Mouse (Mus musculus): ENCODE results near the gene Stard9.
"Not testable (repeated sequence)": the region's sequence is repeated elsewhere in the genome, so short reads cannot be mapped to it uniquely, and the experiment has no call there.

Gene Stard9

GRCm38 (mm10) chr2:120667446-120667845 lies 38.5 kb downstream of the Stard9 start:
- no peak for DNase-seq (ENCODE audit: low read depth, low spot score)
- H3K36me3 ChIP-seq (ENCODE audit: control insufficient read depth, insufficient read depth, low read length, poor library complexity, severe bottlenecking): no peaks in the 10 kb centered on the region
- no peaks in the 10 kb centered on the region for H3K27me3 ChIP-seq (ENCODE audit: control insufficient read depth, insufficient read depth, low read length, poor library complexity, severe bottlenecking)

- peak; percentile 31 for DNase-seq (ENCODE audit: low read depth, low spot score)
- Histone ChIP-seq H3K36me3 (ENCODE audit: control insufficient read depth, insufficient read depth, low read length, poor library complexity, severe bottlenecking) (no peaks in the 10 kb centered on the region), H3K27me3 (ENCODE audit: control insufficient read depth, insufficient read depth, low read length, poor library complexity, severe bottlenecking) (no peaks in the 10 kb centered on the region)
These were observed 41.3 kb downstream of the Stard9 start for GRCm38 (mm10) chr2:120670253-120670652.

GRCm38 (mm10) chr2:120681151-120681550 lies 52.2 kb downstream of the Stard9 start:
- not testable (repeated sequence) for H3K36me3 ChIP-seq (ENCODE audit: control insufficient read depth, insufficient read depth, low read length, poor library complexity, severe bottlenecking); H3K27me3 ChIP-seq (ENCODE audit: control insufficient read depth, insufficient read depth, low read length, poor library complexity, severe bottlenecking); DNase-seq (ENCODE audit: low read depth, low spot score)

- DNase-seq (ENCODE audit: low read depth, low spot score): no peak
- Histone ChIP-seq H3K27me3 (ENCODE audit: control insufficient read depth, insufficient read depth, low read length, poor library complexity, severe bottlenecking) (no peaks in the 10 kb centered on the region), H3K36me3 (ENCODE audit: control insufficient read depth, insufficient read depth, low read length, poor library complexity, severe bottlenecking) (no peaks in the 10 kb centered on the region)
These were observed 68.8 kb downstream of the Stard9 start for GRCm38 (mm10) chr2:120697767-120698166.

GRCm38 (mm10) chr2:120700379-120700885 lies 71.5 kb downstream of the Stard9 start:
- no peaks in the 10 kb centered on the region for H3K36me3 ChIP-seq (ENCODE audit: control insufficient read depth, insufficient read depth, low read length, poor library complexity, severe bottlenecking)
- DNase-seq (ENCODE audit: low read depth, low spot score): no peak

GRCm38 (mm10) chr2:120702675-120703074 lies 73.8 kb downstream of the Stard9 start:
- DNase-seq (ENCODE audit: low read depth, low spot score): no peak
- H3K27me3 ChIP-seq (ENCODE audit: control insufficient read depth, insufficient read depth, low read length, poor library complexity, severe bottlenecking): no peaks in the 10 kb centered on the region
- H3K36me3 ChIP-seq (ENCODE audit: control insufficient read depth, insufficient read depth, low read length, poor library complexity, severe bottlenecking): no peaks in the 10 kb centered on the region

More at GRCm38 (mm10) chr2:120700379-120700885, 71.5 kb downstream of the Stard9 start:
- H3K27me3 ChIP-seq (ENCODE audit: control insufficient read depth, insufficient read depth, low read length, poor library complexity, severe bottlenecking): no peaks in the 10 kb centered on the region

GRCm38 (mm10) chr2:120707041-120707440 lies 78.1 kb downstream of the Stard9 start:
- Histone ChIP-seq H3K36me3 (ENCODE audit: control insufficient read depth, insufficient read depth, low read length, poor library complexity, severe bottlenecking) (no peaks in the 10 kb centered on the region), H3K27me3 (ENCODE audit: control insufficient read depth, insufficient read depth, low read length, poor library complexity, severe bottlenecking) (no peaks in the 10 kb centered on the region)
- no peak for DNase-seq (ENCODE audit: low read depth, low spot score)

GRCm38 (mm10) chr2:120710154-120710553 lies 81.2 kb downstream of the Stard9 start:
- DNase-seq (ENCODE audit: low read depth, low spot score): no peak
- H3K36me3 ChIP-seq (ENCODE audit: control insufficient read depth, insufficient read depth, low read length, poor library complexity, severe bottlenecking): peaks cover 1% of the 10 kb centered on the region; the same call in 1 of the 2 replicates
- H3K27me3 ChIP-seq (ENCODE audit: control insufficient read depth, insufficient read depth, low read length, poor library complexity, severe bottlenecking): no peaks in the 10 kb centered on the region

- no peak for DNase-seq (ENCODE audit: low read depth, low spot score)
- Histone ChIP-seq H3K36me3 (ENCODE audit: control insufficient read depth, insufficient read depth, low read length, poor library complexity, severe bottlenecking) (peaks cover 1% of the 10 kb centered on the region; the same call in 1 of the 2 replicates), H3K27me3 (ENCODE audit: control insufficient read depth, insufficient read depth, low read length, poor library complexity, severe bottlenecking) (no peaks in the 10 kb centered on the region)
These were observed 82.0 kb downstream of the Stard9 start for GRCm38 (mm10) chr2:120710948-120711347.

- H3K36me3 ChIP-seq (ENCODE audit: control insufficient read depth, insufficient read depth, low read length, poor library complexity, severe bottlenecking): peaks cover 3% of the 10 kb centered on the region; the same call in 1 of the 2 replicates
- no peaks in the 10 kb centered on the region for H3K27me3 ChIP-seq (ENCODE audit: control insufficient read depth, insufficient read depth, low read length, poor library complexity, severe bottlenecking)
- DNase-seq (ENCODE audit: low read depth, low spot score): no peak
These were observed 84.5 kb downstream of the Stard9 start for GRCm38 (mm10) chr2:120713441-120713840.

- no peaks in the 10 kb centered on the region for H3K27me3 ChIP-seq (ENCODE audit: control insufficient read depth, insufficient read depth, low read length, poor library complexity, severe bottlenecking)
- H3K36me3 ChIP-seq (ENCODE audit: control insufficient read depth, insufficient read depth, low read length, poor library complexity, severe bottlenecking): peaks cover 3% of the 10 kb centered on the region; the same call in 1 of the 2 replicates
- DNase-seq (ENCODE audit: low read depth, low spot score): no peak
These were observed 89.6 kb downstream of the Stard9 start for GRCm38 (mm10) chr2:120718496-120718895.

GRCm38 (mm10) chr2:120720821-120721220 lies 91.9 kb downstream of the Stard9 start:
- H3K27me3 ChIP-seq (ENCODE audit: control insufficient read depth, insufficient read depth, low read length, poor library complexity, severe bottlenecking): no peaks in the 10 kb centered on the region
- peaks cover 5% of the 10 kb centered on the region; the same call in 1 of the 2 replicates for H3K36me3 ChIP-seq (ENCODE audit: control insufficient read depth, insufficient read depth, low read length, poor library complexity, severe bottlenecking)
- DNase-seq (ENCODE audit: low read depth, low spot score): no peak

- Histone ChIP-seq H3K27me3 (ENCODE audit: control insufficient read depth, insufficient read depth, low read length, poor library complexity, severe bottlenecking) (no peaks in the 10 kb centered on the region), H3K36me3 (ENCODE audit: control insufficient read depth, insufficient read depth, low read length, poor library complexity, severe bottlenecking) (peaks cover 5% of the 10 kb centered on the region; the same call in 1 of the 2 replicates)
- no peak for DNase-seq (ENCODE audit: low read depth, low spot score)
These were observed 93.0 kb downstream of the Stard9 start for GRCm38 (mm10) chr2:120721911-120722310.

GRCm38 (mm10) chr2:120722491-120722890 lies 93.6 kb downstream of the Stard9 start:
- Histone ChIP-seq H3K27me3 (ENCODE audit: control insufficient read depth, insufficient read depth, low read length, poor library complexity, severe bottlenecking) (no peaks in the 10 kb centered on the region), H3K36me3 (ENCODE audit: control insufficient read depth, insufficient read depth, low read length, poor library complexity, severe bottlenecking) (peaks cover 5% of the 10 kb centered on the region; the same call in 1 of the 2 replicates)
- DNase-seq (ENCODE audit: low read depth, low spot score): no peak

- H3K36me3 ChIP-seq (ENCODE audit: control insufficient read depth, insufficient read depth, low read length, poor library complexity, severe bottlenecking): peaks cover 4% of the 10 kb centered on the region; the same call in 1 of the 2 replicates
- DNase-seq (ENCODE audit: low read depth, low spot score): no peak
- no peaks in the 10 kb centered on the region for H3K27me3 ChIP-seq (ENCODE audit: control insufficient read depth, insufficient read depth, low read length, poor library complexity, severe bottlenecking)
These were observed 94.7 kb downstream of the Stard9 start for GRCm38 (mm10) chr2:120723621-120724020.

- Histone ChIP-seq H3K27me3 (ENCODE audit: control insufficient read depth, insufficient read depth, low read length, poor library complexity, severe bottlenecking) (no peaks in the 10 kb centered on the region), H3K36me3 (ENCODE audit: control insufficient read depth, insufficient read depth, low read length, poor library complexity, severe bottlenecking) (peaks cover 4% of the 10 kb centered on the region; the same call in 1 of the 2 replicates)
- DNase-seq (ENCODE audit: low read depth, low spot score): no peak
These were observed 95.3 kb downstream of the Stard9 start for GRCm38 (mm10) chr2:120724176-120724575.

Data from splenic B cell, adult 2 months (primary cell).